Mouse (Mus musculus) layer of hippocampus, postnatal 25 days (tissue): Measurements from ENCODE around the gene Olfr135. TPM values are rescaled to one million over a fixed set of nuclear protein-coding genes. Genes with fewer than 3 reads are reported as not detected.

ENCODE experiments used
- DNase-seq, 2 experiments: peaks; one replicate each; pipeline ENCODE4 v3.0.0; 2022; ENCODE audit warnings: mixed read lengths in 2 of 2, low spot score in 1 of 2; ENCODE audit errors: extremely low spot score in 1 of 2
- total RNA-seq, 2 experiments: library from RNA; stranded (reverse); gene quantifications; 2 replicates each; pipeline ENCODE4 v1.2.3; 2021

Gene Olfr135
- not detected for total RNA-seq

DNA sequence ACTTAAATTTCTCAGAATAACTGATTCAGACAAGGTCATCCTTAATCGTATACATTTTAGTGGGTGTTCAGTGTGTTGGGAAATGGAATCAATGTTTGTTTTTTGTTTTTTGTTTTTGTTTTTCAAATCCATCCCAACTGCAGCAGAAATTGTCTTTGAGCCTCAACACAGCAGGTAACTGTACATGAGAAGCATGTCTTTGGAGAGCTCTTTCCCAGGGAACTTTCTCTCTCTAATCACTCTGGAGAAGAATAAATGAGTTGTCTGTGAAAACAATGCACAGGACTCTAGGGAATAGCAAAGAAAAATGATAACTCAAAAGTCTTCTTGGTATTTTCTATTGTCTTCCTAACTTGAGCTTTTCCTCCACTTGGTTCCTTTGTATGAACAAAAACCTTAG, at the start of gene Olfr135:
TSS of gene Olfr135 (plus strand) at position 301 of the 400 bp plus-strand sequence.
- DNase-seq, result no peak

GRCm38 (mm10) chr17:38171088-38171487, 33.0 kb upstream of the Olfr135 start, which contains the start of gene Olfr134:
TSS of gene Olfr134 (plus strand) at chr17:38171388.
- no peak for DNase-seq

Other genes starting within 250 kb of the Olfr135 start
- gene Olfr129, start 144.3 kb upstream of the Olfr135 start, total RNA-seq, result not detected
- gene Olfr130, start 140.4 kb upstream of the Olfr135 start, total RNA-seq, result not detected
- not detected for gene Olfr131, start 115.6 kb upstream of the Olfr135 start, total RNA-seq
- not detected for gene Olfr132, start 69.8 kb upstream of the Olfr135 start, total RNA-seq
- gene Olfr133, start 59.1 kb upstream of the Olfr135 start, total RNA-seq, result not detected
- not detected for gene Olfr134, start 32.9 kb upstream of the Olfr135 start, total RNA-seq
- not detected for gene Olfr138, start 56.7 kb downstream of the Olfr135 start, total RNA-seq
- not detected for gene Olfr137, start 103.2 kb downstream of the Olfr135 start, total RNA-seq
- gene Olfr136, start 125.5 kb downstream of the Olfr135 start, total RNA-seq, result not detected
- gene Esp36, start 215.8 kb downstream of the Olfr135 start, total RNA-seq, result not detected